Mouse (Mus musculus) bone marrow macrophage, adult 2 months (primary cell): ENCODE results near the gene Ccdc159.

Source experiments
- CTCF ChIP-seq: IDR thresholded peaks from 2 replicates; pipeline ENCODE4 v1.5.1; 2012; ENCODE audit warnings: low read depth, mild to moderate bottlenecking, low read length, moderate library complexity
- POLR2A ChIP-seq: IDR thresholded peaks from 2 replicates; pipeline ENCODE4 v1.6.1; 2012; ENCODE audit warnings: mild to moderate bottlenecking, low read depth, low read length, borderline replicate concordance

- TF ChIP-seq CTCF (no peak), POLR2A (no peak)
Observed at GRCm38 (mm10) chr9:21977331-21977730, 50.1 kb downstream of the Ccdc159 start.
